Mouse (Mus musculus): ENCODE data around the gene Ly6g6c.
A peak's percentile ranks its signal among the peaks of the same experiment; 100 is the strongest.

Gene Ly6g6c

GRCm38 (mm10) chr17:35064951-35065947 is at the start of gene Ly6g6c:
Gene Ly6g6c, plus strand, starts transcription at chr17:35065388.
- no peak for DNase-seq (ENCODE audit: low spot score in 2 of 2)

GRCm38 (mm10) chr17:35016376-35016775 is 48.8 kb upstream of the Ly6g6c start, which contains the start of gene Vwa7:
Gene Vwa7, plus strand, starts transcription at chr17:35016579.
- DNase-seq (ENCODE audit: low spot score in 2 of 2): peak in 1 of 2 experiments; percentile 19

- DNase-seq (ENCODE audit: low spot score in 2 of 2): no peak
Measured at GRCm38 (mm10) chr17:35016791-35017705, 48.1 kb upstream of the Ly6g6c start.

GRCm38 (mm10) chr17:35017706-35018030 is 47.5 kb upstream of the Ly6g6c start:
- no peak for DNase-seq (ENCODE audit: low spot score in 2 of 2)

- no peak for DNase-seq (ENCODE audit: low spot score in 2 of 2)
Measured at GRCm38 (mm10) chr17:35018171-35018570, 47.0 kb upstream of the Ly6g6c start.

GRCm38 (mm10) chr17:35019894-35020293 is 45.3 kb upstream of the Ly6g6c start:
- no peak for DNase-seq (ENCODE audit: low spot score in 2 of 2)

GRCm38 (mm10) chr17:35020551-35020950 is 44.6 kb upstream of the Ly6g6c start:
- DNase-seq (ENCODE audit: low spot score in 2 of 2): no peak

GRCm38 (mm10) chr17:35021163-35021808 is 43.9 kb upstream of the Ly6g6c start:
- peak; percentile 85 to 86 for DNase-seq (ENCODE audit: low spot score in 2 of 2)

- DNase-seq (ENCODE audit: low spot score in 2 of 2): peak; percentile 61 to 67
Measured at GRCm38 (mm10) chr17:35021842-35022477, 43.2 kb upstream of the Ly6g6c start.

- no peak for DNase-seq (ENCODE audit: low spot score in 2 of 2)
Measured at GRCm38 (mm10) chr17:35022541-35023060, 42.6 kb upstream of the Ly6g6c start.

GRCm38 (mm10) chr17:35023221-35023620 is 42.0 kb upstream of the Ly6g6c start:
- DNase-seq (ENCODE audit: low spot score in 2 of 2): no peak

- DNase-seq (ENCODE audit: low spot score in 2 of 2): no peak
Measured at GRCm38 (mm10) chr17:35023756-35024155, 41.4 kb upstream of the Ly6g6c start.

- no peak for DNase-seq (ENCODE audit: low spot score in 2 of 2)
Measured at GRCm38 (mm10) chr17:35024261-35024660, 40.9 kb upstream of the Ly6g6c start.

GRCm38 (mm10) chr17:35024691-35025488 is 40.3 kb upstream of the Ly6g6c start:
- DNase-seq (ENCODE audit: low spot score in 2 of 2): no peak

GRCm38 (mm10) chr17:35026206-35026605 is 39.0 kb upstream of the Ly6g6c start:
- DNase-seq (ENCODE audit: low spot score in 2 of 2): no peak

GRCm38 (mm10) chr17:35027277-35028068 is 37.7 kb upstream of the Ly6g6c start, which contains the start of gene Sapcd1:
Gene Sapcd1, minus strand, starts transcription at chr17:35028016.
- no peak for DNase-seq (ENCODE audit: low spot score in 2 of 2)

GRCm38 (mm10) chr17:35028315-35028714 is 36.9 kb upstream of the Ly6g6c start:
- no peak for DNase-seq (ENCODE audit: low spot score in 2 of 2)

- no peak for DNase-seq (ENCODE audit: low spot score in 2 of 2)
Measured at GRCm38 (mm10) chr17:35029691-35030532, 35.3 kb upstream of the Ly6g6c start.
